Mouse (Mus musculus): ENCODE results near the gene Map3k5.

DNA sequence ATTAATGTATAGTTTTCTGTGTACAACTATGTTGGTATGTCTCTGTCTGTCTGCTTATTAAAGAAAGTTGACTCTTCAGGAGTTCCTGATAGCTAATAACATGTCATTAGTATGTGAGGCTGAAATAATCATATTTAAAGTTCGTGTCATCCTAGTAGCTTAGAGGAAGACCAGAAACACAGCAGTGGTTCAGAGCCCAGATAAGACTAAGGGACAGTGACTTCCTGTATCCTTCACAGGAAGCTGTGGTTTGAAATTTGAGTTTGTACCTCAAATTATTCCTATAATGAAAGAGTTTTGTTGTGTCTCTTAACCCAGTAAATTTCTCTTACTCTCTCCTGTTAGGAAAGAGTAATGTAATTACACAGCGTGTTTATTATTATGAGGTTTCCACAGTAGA lies 102.1 kb downstream of the Map3k5 start:
- TF ChIP-seq CTCF (IDR thresholded peaks at IDR 0.05; ENCODE audit: extremely low read depth, insufficient read length, insufficient replicate concordance, low read depth, low read length), result no peak
- TF ChIP-seq POLR2A (IDR thresholded peaks at IDR 0.05; ENCODE audit: low read depth, low read length), result no peak
